Mouse (Mus musculus) cerebellum, adult 2 months (tissue): ENCODE results near the gene H2-Q1.
"Not testable (repeated sequence)": the region's sequence is repeated elsewhere in the genome, so short reads cannot be mapped to it uniquely, and the experiment has no call there.

Experiments used
- CTCF ChIP-seq: fragments of 200-500 bp; IDR thresholded peaks from 2 replicates; pipeline ENCODE4 v1.5.1; 2011; ENCODE audit warnings: low read depth, mild to moderate bottlenecking, control low read depth, low read length, moderate library complexity, borderline replicate concordance; ENCODE audit not compliant: insufficient read depth
- POLR2A ChIP-seq: fragments of 200-500 bp; IDR thresholded peaks from 2 replicates; pipeline ENCODE4 v1.6.1; 2011; ENCODE audit warnings: low read length, control low read depth, borderline replicate concordance; ENCODE audit not compliant: insufficient read depth

DNA sequence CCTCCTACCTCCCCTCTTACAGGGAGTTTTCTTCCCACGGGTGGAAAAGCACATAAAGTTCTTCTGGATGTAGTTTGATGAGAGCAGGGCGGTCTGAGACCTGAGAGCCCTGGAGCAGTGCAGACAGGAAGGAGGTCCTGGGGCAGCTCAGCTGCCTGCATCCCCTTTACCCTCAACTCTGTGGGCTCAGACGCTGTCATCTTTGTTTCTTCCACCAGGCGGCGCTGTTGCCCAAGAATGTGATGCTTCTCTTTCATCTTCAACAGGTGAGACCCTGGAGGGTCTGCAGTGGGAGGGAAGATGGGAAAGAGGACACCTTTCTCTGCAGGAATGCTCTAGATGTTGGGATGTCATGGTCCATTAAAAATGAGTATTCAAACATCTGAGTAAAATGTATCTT, 24.4 kb upstream of the H2-Q1 start:
- TF ChIP-seq POLR2A, result not testable (repeated sequence)
- peak; percentile 52 for TF ChIP-seq CTCF
